Mouse (Mus musculus): ENCODE results near the gene Ankrd6. TPM values are rescaled to one million over a fixed set of nuclear protein-coding genes. Genes with fewer than 3 reads are reported as not detected.

The Ankrd6 gene
- 0.67 and 0.89 TPM in 2 replicates for polyA plus RNA-seq (2015; fragmentation: Nextera tagmentation; extraction: Ambion mirVana)

DNA sequence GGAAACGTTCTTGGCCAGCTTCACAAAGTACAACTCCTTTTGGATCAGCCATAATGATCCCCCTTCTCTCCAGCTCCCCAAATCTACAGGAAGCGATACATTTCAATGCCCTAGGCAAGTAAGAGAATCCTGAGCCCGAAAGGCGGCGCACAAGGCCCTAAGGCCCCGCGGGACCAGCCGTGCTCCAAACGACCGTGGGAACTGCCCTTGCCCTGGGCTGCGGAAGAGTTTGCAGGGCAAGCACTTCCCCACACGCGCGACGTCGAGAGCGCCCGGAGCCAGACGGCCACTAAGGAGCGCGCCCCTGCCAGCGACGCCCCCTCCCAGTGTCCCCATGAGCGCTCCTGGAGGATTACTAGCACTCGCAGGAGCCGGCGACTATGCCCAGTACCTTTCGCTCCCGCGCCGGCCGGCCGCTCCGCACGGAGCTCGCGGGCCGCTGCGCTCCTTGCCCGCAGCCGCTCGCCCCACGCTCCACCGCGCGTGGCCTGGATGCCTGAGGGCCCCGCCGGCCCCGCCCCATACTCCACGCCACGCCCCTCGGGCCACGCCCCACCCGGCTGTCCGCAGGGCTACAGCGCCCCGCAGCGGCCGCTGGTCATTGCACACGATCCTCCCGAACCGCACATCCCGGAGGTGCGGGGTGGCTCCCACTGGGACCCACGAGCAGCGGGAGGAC, at the start of gene Ankrd6:
Gene Ankrd6, minus strand, starts transcription at position 486 of the 679 bp plus-strand sequence.
- peak; percentile 85 for ATAC-seq (ENCODE audit: low read depth)
- under 1% methylated on average over 61 of the region's 66 CpGs for WGBS (ENCODE audit: insufficient replicate concordance)

DNA sequence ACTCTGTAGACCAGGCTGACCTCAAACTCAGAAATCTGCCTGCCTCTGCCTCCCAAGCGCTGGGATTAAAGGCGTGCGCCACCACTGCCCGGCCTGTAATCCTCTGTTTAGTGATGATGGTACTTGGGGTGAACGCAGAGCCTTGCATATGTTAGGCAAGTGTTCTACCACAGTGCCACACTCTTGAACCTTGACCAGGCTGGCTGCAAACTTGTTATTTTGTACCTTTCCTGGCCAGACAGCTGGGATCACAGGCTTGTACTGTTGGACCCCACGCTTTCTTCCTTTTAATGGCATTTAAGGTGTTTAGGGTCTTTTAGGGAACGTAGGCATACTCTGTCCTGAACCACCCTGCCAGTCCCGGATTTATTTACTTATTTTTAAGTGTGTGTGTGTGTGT, 48.4 kb upstream of the Ankrd6 start:
- H3K4me3 ChIP-seq (replicated peaks): no peak overlapping the region
- peaks cover 6% of the 10 kb centered on the region; the same call in 1 of the 2 replicates for H3K27me3 ChIP-seq
- no peak overlapping the region for H3K27ac ChIP-seq
- H3K9me3 ChIP-seq (replicated peaks): no peaks in the 10 kb centered on the region
- DNase-seq (no peak), ATAC-seq (ENCODE audit: low read depth) (no peak)
- WGBS (ENCODE audit: insufficient replicate concordance): 85% methylated on average over 8 of the region's 8 CpGs
- H3K4me2 ChIP-seq: no peak overlapping the region
- H3K36me3 ChIP-seq: no peaks in the 10 kb centered on the region
- H3K9ac ChIP-seq: no peak overlapping the region
- H3K4me1 ChIP-seq (replicated peaks): peaks cover 13% of the 10 kb centered on the region

More for the DNA sequence above, at the start of gene Ankrd6:
- peaks cover 78% of the 10 kb centered on the region for H3K27me3 ChIP-seq
- DNase-seq: peak; percentile 75
- no peaks in the 10 kb centered on the region for H3K36me3 ChIP-seq
- H3K4me2 ChIP-seq: peak within 1 kb of the TSS; percentile 82
- no peaks in the 10 kb centered on the region for H3K9me3 ChIP-seq (replicated peaks)
- H3K4me1 ChIP-seq (replicated peaks): peaks cover 20% of the 10 kb centered on the region
- peak within 1 kb of the TSS; percentile 64 for H3K4me3 ChIP-seq (replicated peaks)
- no peak within 1 kb of the TSS for H3K27ac ChIP-seq
- H3K9ac ChIP-seq: peak within 1 kb of the TSS; percentile 66

DNA sequence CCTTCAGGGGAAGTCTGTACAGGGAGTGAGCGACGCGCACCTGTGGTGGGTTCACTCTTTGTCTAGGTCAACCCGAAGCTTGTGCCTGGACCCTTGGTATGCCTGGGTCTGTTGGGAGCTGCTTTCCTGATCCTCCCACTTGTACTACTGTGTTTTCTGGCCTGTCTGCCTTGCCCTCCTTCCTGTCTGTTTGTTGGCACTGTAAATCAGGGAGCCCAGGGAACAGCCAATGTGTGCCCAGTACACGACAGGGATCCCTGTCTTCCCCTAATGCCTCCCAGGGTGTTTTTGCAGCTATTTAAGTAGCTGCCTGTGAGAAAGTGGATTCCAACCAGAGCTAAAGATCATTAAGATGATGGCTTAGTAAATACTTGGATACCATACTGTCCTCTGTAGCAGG, 46.9 kb upstream of the Ankrd6 start:
- Histone ChIP-seq H3K36me3 (no peaks in the 10 kb centered on the region), H3K4me1 (replicated peaks) (peaks cover 13% of the 10 kb centered on the region), H3K27ac (no peak overlapping the region), H3K4me2 (no peak overlapping the region), H3K9ac (no peak overlapping the region), H3K9me3 (replicated peaks) (no peaks in the 10 kb centered on the region), H3K27me3 (peaks cover 9% of the 10 kb centered on the region; the same call in 1 of the 2 replicates), H3K4me3 (replicated peaks) (no peak overlapping the region)
- DNase-seq (no peak), ATAC-seq (ENCODE audit: low read depth) (no peak)
- WGBS (ENCODE audit: insufficient replicate concordance): 71% methylated on average over 5 of the region's 5 CpGs

DNA sequence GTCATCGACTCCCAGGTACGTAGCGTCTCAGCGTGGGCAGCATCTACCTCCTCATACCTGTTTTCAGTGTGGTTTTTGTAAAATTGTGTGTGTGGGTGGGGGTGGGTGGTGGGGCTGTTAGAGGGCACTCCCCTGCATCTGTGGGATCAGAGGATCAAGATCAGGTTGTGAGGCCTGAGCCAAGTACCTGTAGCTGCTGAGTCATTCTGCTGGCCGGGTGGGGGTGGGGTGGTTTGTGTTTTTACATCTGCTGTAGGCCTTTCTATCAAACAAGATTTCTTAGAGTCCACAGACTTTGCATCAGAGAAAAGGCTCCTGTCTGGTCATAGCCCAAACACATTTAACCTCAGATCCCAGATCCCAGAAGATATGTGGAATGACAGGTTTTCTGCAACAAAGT, 45.4 kb upstream of the Ankrd6 start:
- no peak overlapping the region for H3K4me2 ChIP-seq
- no peak overlapping the region for H3K4me3 ChIP-seq (replicated peaks)
- WGBS (ENCODE audit: insufficient replicate concordance): 87% methylated on average over 5 of the region's 5 CpGs
- ATAC-seq (ENCODE audit: low read depth) (no peak), DNase-seq (no peak)
- no peak overlapping the region for H3K27ac ChIP-seq
- peaks cover 20% of the 10 kb centered on the region for H3K27me3 ChIP-seq
- H3K9ac ChIP-seq: no peak overlapping the region
- no peaks in the 10 kb centered on the region for H3K9me3 ChIP-seq (replicated peaks)
- H3K36me3 ChIP-seq: no peaks in the 10 kb centered on the region
- peaks cover 19% of the 10 kb centered on the region for H3K4me1 ChIP-seq (replicated peaks)

DNA sequence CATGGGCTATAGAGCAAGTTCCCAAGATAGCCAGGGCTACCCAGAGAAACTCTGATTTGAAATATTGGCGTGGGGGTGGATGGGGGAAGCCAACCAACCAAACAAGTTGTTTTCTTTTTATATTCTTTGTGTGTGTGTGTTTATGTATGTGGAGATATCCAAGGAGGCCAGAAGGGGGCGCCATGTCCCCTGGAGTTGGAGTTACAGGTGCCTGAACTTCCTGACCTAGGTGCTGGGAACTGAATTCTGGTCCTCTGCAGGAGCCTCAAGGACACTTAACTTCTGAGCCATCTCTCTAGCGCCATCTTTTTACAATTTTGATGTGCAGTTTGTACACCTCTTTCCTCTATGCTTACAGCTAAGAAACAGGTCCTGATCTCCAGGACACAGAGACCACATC, 43.5 kb upstream of the Ankrd6 start:
- H3K4me2 ChIP-seq: no peak overlapping the region
- no peak overlapping the region for H3K9ac ChIP-seq
- H3K27ac ChIP-seq: no peak overlapping the region
- no peaks in the 10 kb centered on the region for H3K9me3 ChIP-seq (replicated peaks)
- H3K27me3 ChIP-seq: peaks cover 17% of the 10 kb centered on the region
- 54% methylated on average over 3 of the region's 3 CpGs for WGBS (ENCODE audit: insufficient replicate concordance)
- H3K4me1 ChIP-seq (replicated peaks): peaks cover 23% of the 10 kb centered on the region
- no peaks in the 10 kb centered on the region for H3K36me3 ChIP-seq
- DNase-seq: no peak
- no peak for ATAC-seq (ENCODE audit: low read depth)
- H3K4me3 ChIP-seq (replicated peaks): no peak overlapping the region

DNA sequence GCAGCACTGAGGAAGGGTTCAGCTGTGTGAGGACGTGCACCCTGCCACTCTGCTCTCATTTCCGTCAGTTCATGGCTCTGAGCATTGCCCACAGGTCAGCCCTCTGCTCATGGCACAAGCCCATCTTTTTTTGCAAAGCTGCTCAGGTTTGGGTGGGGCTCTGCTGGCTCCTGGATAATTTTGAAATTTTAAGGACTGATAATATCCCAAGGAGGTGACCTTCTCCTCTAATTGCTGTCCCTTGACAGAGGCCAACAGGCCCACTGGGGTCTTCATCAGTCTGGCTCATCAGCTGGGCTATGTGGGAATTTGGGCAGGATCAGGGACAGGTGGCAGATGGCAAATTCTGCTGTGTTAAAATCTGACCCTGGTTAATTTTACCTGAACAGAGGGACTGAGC, 38.7 kb upstream of the Ankrd6 start:
- Histone ChIP-seq H3K9ac (no peak overlapping the region), H3K4me3 (replicated peaks) (no peak overlapping the region), H3K4me1 (replicated peaks) (peaks cover 54% of the 10 kb centered on the region), H3K9me3 (replicated peaks) (no peaks in the 10 kb centered on the region; the same call in 1 of the 2 replicates), H3K27me3 (peaks cover 36% of the 10 kb centered on the region), H3K4me2 (no peak overlapping the region), H3K36me3 (no peaks in the 10 kb centered on the region), H3K27ac (no peak overlapping the region)
- ATAC-seq (ENCODE audit: low read depth) (no peak), DNase-seq (no peak)
- 61% methylated on average over 2 of the region's 2 CpGs for WGBS (ENCODE audit: insufficient replicate concordance)

DNA sequence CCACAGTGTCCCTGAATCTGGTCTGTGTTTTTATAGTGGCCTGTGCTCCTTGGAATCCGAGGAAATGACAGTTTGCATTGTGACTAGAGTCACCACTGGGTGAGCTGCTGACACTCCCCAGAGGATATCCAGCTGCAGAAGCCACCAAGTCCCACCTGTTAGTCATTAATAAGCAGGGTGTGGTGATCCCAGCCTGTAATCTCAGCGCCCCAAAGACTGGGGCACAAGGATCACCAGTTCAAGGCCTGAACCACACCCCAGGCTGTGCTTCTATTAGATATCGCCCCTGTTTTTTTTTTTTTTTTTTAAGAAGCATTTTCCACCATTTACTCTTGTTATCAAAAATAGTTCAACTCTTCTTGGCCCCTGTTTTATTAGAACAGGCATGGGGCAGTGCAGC, 36.4 kb upstream of the Ankrd6 start:
- H3K36me3 ChIP-seq: no peaks in the 10 kb centered on the region
- H3K4me3 ChIP-seq (replicated peaks): peak overlapping the region; percentile 71
- H3K9me3 ChIP-seq (replicated peaks): no peaks in the 10 kb centered on the region; the same call in 1 of the 2 replicates
- H3K27ac ChIP-seq: peak overlapping the region; percentile 94
- peak overlapping the region; percentile 98 for H3K4me2 ChIP-seq
- 24% methylated on average over 3 of the region's 3 CpGs for WGBS (ENCODE audit: insufficient replicate concordance)
- peak overlapping the region; percentile 70; the same call in 1 of the 2 replicates for H3K9ac ChIP-seq
- peaks cover 53% of the 10 kb centered on the region for H3K27me3 ChIP-seq
- peaks cover 77% of the 10 kb centered on the region for H3K4me1 ChIP-seq (replicated peaks)
- peak; percentile 97 for ATAC-seq (ENCODE audit: low read depth)
- DNase-seq: peak; percentile 80

DNA sequence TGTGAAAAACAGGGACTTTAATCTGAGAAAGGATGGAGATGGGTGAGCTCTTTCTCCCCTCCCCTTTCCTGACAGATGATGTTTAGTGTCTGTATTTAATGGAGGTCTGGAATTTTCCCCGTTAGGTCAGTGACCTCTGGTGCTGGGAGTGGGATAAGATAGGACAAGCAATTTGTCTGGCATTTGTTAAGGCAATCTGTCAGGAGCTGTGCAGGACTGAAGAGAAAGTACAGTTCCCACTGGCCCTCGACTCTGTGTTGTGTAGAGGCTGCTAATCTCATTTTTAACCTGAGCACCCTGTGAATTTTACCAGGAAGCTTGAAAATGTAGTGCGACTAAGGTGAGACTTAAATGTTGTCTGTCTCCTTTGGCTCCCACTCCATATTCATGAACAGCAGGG, 35.0 kb upstream of the Ankrd6 start:
- Histone ChIP-seq H3K9ac (peak overlapping the region; percentile 70), H3K36me3 (no peaks in the 10 kb centered on the region), H3K27me3 (peaks cover 57% of the 10 kb centered on the region), H3K4me1 (replicated peaks) (peaks cover 82% of the 10 kb centered on the region), H3K9me3 (replicated peaks) (no peaks in the 10 kb centered on the region; the same call in 1 of the 2 replicates), H3K4me2 (peak overlapping the region; percentile 98), H3K27ac (peak overlapping the region; percentile 94), H3K4me3 (replicated peaks) (peak overlapping the region; percentile 71)
- ATAC-seq (ENCODE audit: low read depth) (no peak), DNase-seq (no peak)
- 20% methylated on average over 3 of the region's 3 CpGs for WGBS (ENCODE audit: insufficient replicate concordance)

DNA sequence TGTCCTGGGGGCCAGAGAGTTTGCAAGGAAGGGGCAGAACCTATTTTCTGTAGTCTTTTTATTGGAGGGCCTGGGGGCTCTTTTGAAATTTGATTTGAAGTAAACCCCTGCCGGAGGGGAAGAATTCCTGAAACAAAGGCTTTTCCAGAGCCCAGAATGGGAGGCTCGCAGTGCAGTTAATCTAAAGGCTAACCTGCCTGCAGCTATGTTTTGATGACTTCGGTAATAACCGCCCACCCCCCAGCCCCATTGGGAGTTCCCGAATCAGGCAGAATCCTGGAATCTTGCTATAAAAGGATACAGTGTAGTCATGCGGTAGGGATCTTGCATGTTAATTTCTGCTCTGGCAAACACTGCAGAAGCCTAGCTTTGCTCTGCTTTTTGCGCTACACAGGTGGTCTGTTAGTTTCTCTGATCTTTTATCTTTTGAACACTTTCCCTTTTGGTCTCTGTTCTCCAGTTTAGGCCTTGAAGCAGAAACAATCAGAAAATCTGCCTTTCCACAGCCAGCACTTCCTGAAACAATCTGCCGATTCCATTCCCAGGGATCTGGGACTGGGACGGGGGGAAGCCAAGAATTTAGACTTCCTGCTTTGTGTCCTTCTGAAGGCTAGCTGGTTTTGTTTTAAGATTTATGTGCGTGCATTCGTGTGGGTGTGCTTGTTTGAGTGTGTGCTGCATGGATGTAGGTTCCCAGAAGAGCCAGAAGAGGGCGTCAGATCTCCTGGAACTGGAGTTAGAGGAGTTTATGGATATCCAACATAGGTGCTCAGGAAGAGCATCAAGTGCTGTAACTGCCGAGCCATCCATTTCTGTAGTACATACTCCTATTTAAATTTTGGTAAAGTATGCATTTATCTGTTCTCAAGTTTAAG, 34.4 kb upstream of the Ankrd6 start:
- Histone ChIP-seq H3K9me3 (replicated peaks) (no peaks in the 10 kb centered on the region; the same call in 1 of the 2 replicates), H3K36me3 (no peaks in the 10 kb centered on the region), H3K4me2 (peak overlapping the region; percentile 98), H3K4me3 (replicated peaks) (peak overlapping the region; percentile 71), H3K4me1 (replicated peaks) (peaks cover 82% of the 10 kb centered on the region), H3K9ac (peak overlapping the region; percentile 79), H3K27me3 (peaks cover 64% of the 10 kb centered on the region), H3K27ac (peak overlapping the region; percentile 94; the same call in 1 of the 2 replicates)
- no peak for DNase-seq
- 28% methylated on average over 13 of the region's 13 CpGs for WGBS (ENCODE audit: insufficient replicate concordance)
- ATAC-seq (ENCODE audit: low read depth): no peak

DNA sequence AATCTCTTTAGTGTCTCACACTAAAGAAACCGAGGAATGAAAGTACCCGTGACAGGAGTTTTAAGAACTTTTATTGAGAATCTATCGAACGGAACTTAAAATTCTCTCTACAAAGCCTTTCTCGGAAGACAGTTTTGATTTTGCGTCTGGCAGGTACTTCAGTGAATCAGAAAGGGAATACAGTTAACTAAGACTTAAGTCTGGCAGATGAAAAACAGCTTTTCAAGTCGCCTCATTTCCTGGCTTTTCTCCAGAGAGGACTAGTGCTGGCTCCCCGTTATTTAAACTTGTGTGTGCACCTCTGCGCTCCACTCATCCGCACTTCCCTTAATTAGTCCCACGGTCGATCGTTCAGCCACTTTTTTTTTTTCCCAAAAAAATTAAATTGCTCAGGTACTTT, 33.6 kb upstream of the Ankrd6 start:
- Histone ChIP-seq H3K27ac (no peak overlapping the region; the same call in 1 of the 2 replicates), H3K9ac (peak overlapping the region; percentile 79), H3K36me3 (no peaks in the 10 kb centered on the region), H3K9me3 (replicated peaks) (no peaks in the 10 kb centered on the region; the same call in 1 of the 2 replicates), H3K4me3 (replicated peaks) (peak overlapping the region; percentile 71), H3K4me2 (peak overlapping the region; percentile 98), H3K4me1 (replicated peaks) (peaks cover 87% of the 10 kb centered on the region), H3K27me3 (peaks cover 71% of the 10 kb centered on the region)
- no peak for DNase-seq
- no peak for ATAC-seq (ENCODE audit: low read depth)
- WGBS (ENCODE audit: insufficient replicate concordance): 4% methylated on average over 13 of the region's 13 CpGs

All from liver, embryonic 13.5 days (tissue).